Mouse (Mus musculus) myocyte (in vitro differentiated cells): ENCODE data around the gene Khdrbs2. TPM values are rescaled to one million over a fixed set of nuclear protein-coding genes. Genes with fewer than 3 reads are reported as not detected.

Experiments
- H3K27me3 ChIP-seq: one replicate; pipeline ENCODE4 v1.6.1; 2011; ENCODE audit not compliant: control insufficient read depth, insufficient read depth, insufficient read length
- H3K36me3 ChIP-seq: one replicate; pipeline ENCODE4 v1.6.1; 2011; ENCODE audit not compliant: control insufficient read depth, insufficient read depth
- H3K4me2 ChIP-seq: one replicate; pipeline ENCODE4 v1.6.1; 2011; ENCODE audit warnings: low read depth, control low read depth
- H3K4me3 ChIP-seq: one replicate; pipeline ENCODE4 v1.5.1; 2011; ENCODE audit warnings: mild to moderate bottlenecking, control low read depth, moderate library complexity
- H3K79me2 ChIP-seq: one replicate; pipeline ENCODE4 v1.6.1; 2011; ENCODE audit not compliant: control insufficient read depth, insufficient read depth
- H3ac ChIP-seq: one replicate; pipeline ENCODE4 v1.6.1; 2011; ENCODE audit not compliant: control insufficient read depth, insufficient read length
- CEBPB ChIP-seq: IDR thresholded peaks from 2 replicates; pipeline ENCODE4 v1.6.1; 2011; ENCODE audit warnings: mild to moderate bottlenecking, moderate library complexity; ENCODE audit not compliant: poor library complexity, insufficient read depth, severe bottlenecking
- E2F4 ChIP-seq: IDR thresholded peaks from one replicate; pipeline ENCODE4 v1.6.1; 2011; ENCODE audit warnings: mild to moderate bottlenecking, control low read depth, moderate library complexity; ENCODE audit not compliant: insufficient read depth
- MAX ChIP-seq: IDR thresholded peaks from one replicate; pipeline ENCODE4 v1.6.1; 2011; ENCODE audit warnings: low read depth, mild to moderate bottlenecking, control low read depth
- MYOD1 ChIP-seq, 3 experiments: IDR thresholded peaks; one replicate each; pipeline ENCODE4 v1.6.1; 2011; ENCODE audit warnings: control low read depth in 2 of 3, low read depth in 2 of 3, mild to moderate bottlenecking in 2 of 3, moderate library complexity in 1 of 3; ENCODE audit not compliant: insufficient read length in 2 of 3, control insufficient read depth in 1 of 3
- MYOG ChIP-seq, 3 experiments: IDR thresholded peaks; one replicate each; pipeline ENCODE4 v1.6.1; 2011; ENCODE audit warnings: control low read depth in 2 of 3, low read depth in 2 of 3, mild to moderate bottlenecking in 2 of 3; ENCODE audit not compliant: insufficient read length in 2 of 3, control insufficient read depth in 1 of 3, insufficient read depth in 1 of 3
- POLR2A ChIP-seq: IDR thresholded peaks from one replicate; pipeline ENCODE4 v1.6.1; 2011; ENCODE audit warnings: low read depth, mild to moderate bottlenecking, control low read depth, moderate library complexity; ENCODE audit not compliant: insufficient read length
- POLR2AphosphoS2 ChIP-seq: IDR thresholded peaks from one replicate; pipeline ENCODE4 v1.6.1; 2011; ENCODE audit warnings: low read depth, control low read depth; ENCODE audit not compliant: insufficient read length
- REST ChIP-seq: IDR thresholded peaks from one replicate; pipeline ENCODE4 v1.6.1; 2011; ENCODE audit warnings: mild to moderate bottlenecking, control low read depth, moderate library complexity; ENCODE audit not compliant: insufficient read depth, insufficient read length
- SRF ChIP-seq: IDR thresholded peaks from one replicate; pipeline ENCODE4 v1.6.1; 2011; ENCODE audit warnings: low read depth; ENCODE audit not compliant: control insufficient read depth, insufficient read length
- TCF12 ChIP-seq: IDR thresholded peaks from one replicate; pipeline ENCODE4 v1.6.1; 2011; ENCODE audit warnings: mild to moderate bottlenecking, control low read depth; ENCODE audit not compliant: poor library complexity, insufficient read depth, severe bottlenecking
- TCF3 ChIP-seq: IDR thresholded peaks from one replicate; pipeline ENCODE4 v1.6.1; 2011; ENCODE audit warnings: low read depth, control low read depth; ENCODE audit not compliant: insufficient read length
- USF1 ChIP-seq: IDR thresholded peaks from one replicate; pipeline ENCODE4 v1.6.1; 2011; ENCODE audit warnings: low read depth, mild to moderate bottlenecking, control low read depth, moderate library complexity
- polyA plus RNA-seq: library from polyadenylated mRNA; unstranded; fragments of >200 nt; fragmentation: generic; extraction: Trizol; gene quantifications from one replicate; pipeline ENCODE4 v1.2.1, GENCODE M21; 2012; ENCODE audit warnings: missing spikeins

Khdrbs2 gene
- polyA plus RNA-seq, 1 experiment, result 0.08 TPM

GRCm38 (mm10) chr1:32553459-32553858, 380.9 kb downstream of the Khdrbs2 start:
- TF ChIP-seq MYOG (IDR thresholded peaks at IDR 0.05; ENCODE audit: control insufficient read depth in 1 of 3, insufficient read depth in 1 of 3, insufficient read length in 2 of 3, low read depth in 2 of 3), result no peak
- no peak for TF ChIP-seq MAX
- no peak for TF ChIP-seq MYOD1 (IDR thresholded peaks at IDR 0.05; ENCODE audit: control insufficient read depth in 1 of 3, insufficient read length in 2 of 3, low read depth in 2 of 3)
- TF ChIP-seq POLR2AphosphoS2, result no peak
- TF ChIP-seq SRF, result no peak
- TF ChIP-seq CEBPB, result no peak
- Histone ChIP-seq H3K27me3 (no peaks in the 10 kb centered on the region), H3K4me2 (no peak overlapping the region), H3K36me3 (no peaks in the 10 kb centered on the region), H3ac (no peak overlapping the region), H3K4me3 (no peak overlapping the region), H3K79me2 (no peaks in the 10 kb centered on the region)

GRCm38 (mm10) chr1:32553925-32554324, 381.4 kb downstream of the Khdrbs2 start:
- TF ChIP-seq MAX (no peak), POLR2A (no peak), USF1 (no peak), SRF (no peak), TCF12 (no peak), TCF3 (no peak), MYOG (IDR thresholded peaks at IDR 0.05; ENCODE audit: control insufficient read depth in 1 of 3, insufficient read depth in 1 of 3, insufficient read length in 2 of 3, low read depth in 2 of 3) (no peak), E2F4 (no peak), MYOD1 (IDR thresholded peaks at IDR 0.05; ENCODE audit: control insufficient read depth in 1 of 3, insufficient read length in 2 of 3, low read depth in 2 of 3) (no peak), POLR2AphosphoS2 (no peak), REST (no peak), CEBPB (no peak)
- no peak overlapping the region for H3K4me3 ChIP-seq
- no peak overlapping the region for H3K4me2 ChIP-seq
- H3ac ChIP-seq, result no peak overlapping the region
- no peaks in the 10 kb centered on the region for H3K36me3 ChIP-seq
- H3K27me3 ChIP-seq, result no peaks in the 10 kb centered on the region
- H3K79me2 ChIP-seq, result no peaks in the 10 kb centered on the region

GRCm38 (mm10) chr1:32568901-32569300, 396.4 kb downstream of the Khdrbs2 start:
- Histone ChIP-seq H3K79me2 (no peaks in the 10 kb centered on the region), H3K4me3 (no peak overlapping the region), H3ac (no peak overlapping the region), H3K36me3 (no peaks in the 10 kb centered on the region), H3K27me3 (no peaks in the 10 kb centered on the region), H3K4me2 (no peak overlapping the region)
- TF ChIP-seq MYOG (IDR thresholded peaks at IDR 0.05; ENCODE audit: control insufficient read depth in 1 of 3, insufficient read depth in 1 of 3, insufficient read length in 2 of 3, low read depth in 2 of 3) (no peak), TCF3 (no peak), TCF12 (no peak), E2F4 (no peak), SRF (no peak), REST (no peak), MAX (no peak), MYOD1 (IDR thresholded peaks at IDR 0.05; ENCODE audit: control insufficient read depth in 1 of 3, insufficient read length in 2 of 3, low read depth in 2 of 3) (no peak), CEBPB (no peak), USF1 (no peak), POLR2A (no peak), POLR2AphosphoS2 (no peak)

- Histone ChIP-seq H3K4me2 (no peak overlapping the region), H3K79me2 (no peaks in the 10 kb centered on the region), H3K27me3 (no peaks in the 10 kb centered on the region), H3ac (no peak overlapping the region), H3K36me3 (no peaks in the 10 kb centered on the region), H3K4me3 (no peak overlapping the region)
- no peak for TF ChIP-seq SRF
- no peak for TF ChIP-seq POLR2AphosphoS2
- TF ChIP-seq MYOG (IDR thresholded peaks at IDR 0.05; ENCODE audit: control insufficient read depth in 1 of 3, insufficient read depth in 1 of 3, insufficient read length in 2 of 3, low read depth in 2 of 3), result no peak
- no peak for TF ChIP-seq POLR2A
- no peak for TF ChIP-seq CEBPB
- no peak for TF ChIP-seq TCF12
- no peak for TF ChIP-seq MAX
- no peak for TF ChIP-seq USF1
Observed at GRCm38 (mm10) chr1:32626060-32626459, 453.5 kb downstream of the Khdrbs2 start.

GRCm38 (mm10) chr1:32632415-32633354, 460.2 kb downstream of the Khdrbs2 start:
- no peaks in the 10 kb centered on the region for H3K36me3 ChIP-seq
- no peak overlapping the region for H3ac ChIP-seq
- H3K79me2 ChIP-seq, result no peaks in the 10 kb centered on the region
- H3K27me3 ChIP-seq, result no peaks in the 10 kb centered on the region
- H3K4me3 ChIP-seq, result no peak overlapping the region
- H3K4me2 ChIP-seq, result no peak overlapping the region
- TF ChIP-seq E2F4 (no peak), POLR2A (no peak), REST (no peak), POLR2AphosphoS2 (no peak), MAX (no peak), TCF12 (no peak), MYOG (IDR thresholded peaks at IDR 0.05; ENCODE audit: control insufficient read depth in 1 of 3, insufficient read depth in 1 of 3, insufficient read length in 2 of 3, low read depth in 2 of 3) (no peak), USF1 (no peak), SRF (no peak), TCF3 (no peak), MYOD1 (IDR thresholded peaks at IDR 0.05; ENCODE audit: control insufficient read depth in 1 of 3, insufficient read length in 2 of 3, low read depth in 2 of 3) (no peak), CEBPB (no peak)
